Mouse (Mus musculus) CH12.LX (cell line): ENCODE results near the gene Sez6l2. TPM values are rescaled to one million over a fixed set of nuclear protein-coding genes. Genes with fewer than 3 reads are reported as not detected.

ENCODE experiments used
- DNase-seq: peaks from one replicate; pipeline ENCODE4 v3.0.0-alpha.2; 2013; ENCODE audit errors: extremely low read depth
- H3K27ac ChIP-seq: 2 replicates; pipeline ENCODE4 v1.5.1; 2012; ENCODE audit warnings: low read depth, mild to moderate bottlenecking, control low read depth, moderate library complexity; ENCODE audit not compliant: insufficient read depth
- H3K27me3 ChIP-seq: replicated peaks from 2 replicates; pipeline ENCODE3; 2012; ENCODE audit warnings: inconsistent platforms
- H3K36me3 ChIP-seq, 2 experiments: replicated peaks in 1 of 2; 2 replicates each; pipeline versions ENCODE3 to v1.6.1; 2012; ENCODE audit warnings: inconsistent platforms in 1 of 2, low read length in 1 of 2, mild to moderate bottlenecking in 1 of 2, mixed read lengths in 1 of 2, moderate library complexity in 1 of 2; ENCODE audit not compliant: control insufficient read depth in 1 of 2, insufficient read depth in 1 of 2
- H3K4me1 ChIP-seq, 2 experiments: 2 replicates each; pipeline ENCODE4 v1.6.1; 2012; ENCODE audit warnings: inconsistent platforms in 1 of 2, moderate library complexity in 1 of 2; ENCODE audit not compliant: insufficient read depth in 2 of 2, control insufficient read depth in 1 of 2
- H3K4me2 ChIP-seq: 2 replicates; pipeline ENCODE4 v1.6.1; 2012; ENCODE audit warnings: low read depth, mild to moderate bottlenecking, control low read depth; ENCODE audit not compliant: poor library complexity, insufficient read depth, severe bottlenecking
- H3K4me3 ChIP-seq, 3 experiments: fragments of 150-350 bp in 1 of 3; sonication (generic) in 1 of 3; replicated peaks in 1 of 3; 2 replicates each; pipeline versions ENCODE3 to v1.5.1; 2011 to 2012; ENCODE audit warnings: low read depth in 2 of 3, low read length in 2 of 3, mild to moderate bottlenecking in 2 of 3, moderate library complexity in 2 of 3, control low read depth in 1 of 3, improper control_type of control experiment in 1 of 3, inconsistent platforms in 1 of 3, mixed read lengths in 1 of 3; ENCODE audit not compliant: poor library complexity in 1 of 3
- H3K79me2 ChIP-seq: replicated peaks from 2 replicates; pipeline ENCODE4 v1.6.1; 2012; ENCODE audit warnings: mild to moderate bottlenecking, moderate library complexity; ENCODE audit not compliant: control insufficient read depth, poor library complexity, insufficient read depth, severe bottlenecking; ENCODE audit errors: extremely low read depth
- H3K9ac ChIP-seq: 2 replicates; pipeline ENCODE4 v1.6.1; 2012; ENCODE audit warnings: low read depth, mild to moderate bottlenecking, control low read depth, moderate library complexity; ENCODE audit not compliant: insufficient read depth
- H3K9me3 ChIP-seq: replicated peaks from 2 replicates; pipeline ENCODE3; 2012; ENCODE audit warnings: low read length, inconsistent platforms, mixed read lengths
- CHD1 ChIP-seq: IDR thresholded peaks from 2 replicates; pipeline ENCODE4 v1.6.1; 2012; ENCODE audit warnings: low read depth, low read length, improper control_type of control experiment, inconsistent platforms
- CHD2 ChIP-seq: IDR thresholded peaks from 2 replicates; pipeline ENCODE4 v1.6.1; 2011; ENCODE audit warnings: low read length, improper control_type of control experiment
- CTCF ChIP-seq, 2 experiments: IDR thresholded peaks in 1 of 2; conservative IDR thresholded peaks in 1 of 2; 2 replicates each; pipeline ENCODE4 v1.5.1; 2011 to 2012; ENCODE audit warnings: low read depth in 2 of 2, low read length in 2 of 2, improper control_type of control experiment in 1 of 2, inconsistent platforms in 1 of 2, mild to moderate bottlenecking in 1 of 2, moderate library complexity in 1 of 2
- ELF1 ChIP-seq: IDR thresholded peaks from 2 replicates; pipeline ENCODE4 v1.6.1; 2014; ENCODE audit warnings: low read depth, mild to moderate bottlenecking, inconsistent platforms, low read length, improper control_type of control experiment
- EP300 ChIP-seq: IDR thresholded peaks from 2 replicates; pipeline ENCODE4 v1.6.1; 2011; ENCODE audit warnings: low read length, improper control_type of control experiment
- ETS1 ChIP-seq: conservative IDR thresholded peaks from 2 replicates; pipeline ENCODE4 v1.6.1; 2012; ENCODE audit warnings: low read depth, mild to moderate bottlenecking, inconsistent platforms, low read length, improper control_type of control experiment, moderate library complexity
- GABPA ChIP-seq: IDR thresholded peaks from 2 replicates; pipeline ENCODE4 v1.6.1; 2012; ENCODE audit warnings: low read depth, low read length, improper control_type of control experiment, inconsistent platforms; ENCODE audit not compliant: insufficient replicate concordance
- JUND ChIP-seq: conservative IDR thresholded peaks from 2 replicates; pipeline ENCODE4 v1.6.1; 2011; ENCODE audit warnings: low read depth, low read length, improper control_type of control experiment
- MAFK ChIP-seq: IDR thresholded peaks from 2 replicates; pipeline ENCODE4 v1.6.1; 2011; ENCODE audit warnings: low read length, improper control_type of control experiment; ENCODE audit not compliant: insufficient replicate concordance
- MXI1 ChIP-seq: IDR thresholded peaks from 2 replicates; pipeline ENCODE4 v1.6.1; 2011; ENCODE audit warnings: mild to moderate bottlenecking, low read depth, low read length, improper control_type of control experiment
- NELFE ChIP-seq: IDR thresholded peaks from 2 replicates; pipeline ENCODE4 v1.6.1; 2011; ENCODE audit warnings: low read depth, low read length, improper control_type of control experiment
- POLR2A ChIP-seq: IDR thresholded peaks from 2 replicates; pipeline ENCODE4 v1.6.1; 2011; ENCODE audit warnings: low read depth, mild to moderate bottlenecking, improper control_type of control experiment, low read length
- POLR2AphosphoS2 ChIP-seq: IDR thresholded peaks from 2 replicates; pipeline ENCODE4 v1.6.1; 2011; ENCODE audit warnings: low read depth, low read length, improper control_type of control experiment
- RAD21 ChIP-seq: IDR thresholded peaks from 2 replicates; pipeline ENCODE4 v1.6.1; 2011; ENCODE audit warnings: low read depth, mild to moderate bottlenecking, low read length, improper control_type of control experiment, moderate library complexity
- RCOR1 ChIP-seq: conservative IDR thresholded peaks from 2 replicates; pipeline ENCODE4 v1.6.1; 2012; ENCODE audit warnings: low read depth, mild to moderate bottlenecking, inconsistent platforms, low read length, improper control_type of control experiment
- SIN3A ChIP-seq: IDR thresholded peaks from 2 replicates; pipeline ENCODE4 v1.6.1; 2012; ENCODE audit warnings: low read length, improper control_type of control experiment, inconsistent platforms
- TCF12 ChIP-seq: IDR thresholded peaks from 2 replicates; pipeline ENCODE4 v1.6.1; 2014; ENCODE audit warnings: low read depth, mild to moderate bottlenecking, inconsistent platforms, low read length, improper control_type of control experiment
- USF1 ChIP-seq: IDR thresholded peaks from 2 replicates; pipeline ENCODE4 v1.6.1; 2014; ENCODE audit warnings: low read depth, mild to moderate bottlenecking, inconsistent platforms, low read length, improper control_type of control experiment
- USF2 ChIP-seq: conservative IDR thresholded peaks from 2 replicates; pipeline ENCODE4 v1.6.1; 2011; ENCODE audit warnings: low read depth, low read length, improper control_type of control experiment
- ZC3H11A ChIP-seq: IDR thresholded peaks from 2 replicates; pipeline ENCODE4 v1.6.1; 2012; ENCODE audit warnings: low read depth, mild to moderate bottlenecking, inconsistent platforms, low read length, improper control_type of control experiment
- ZMIZ1 ChIP-seq: IDR thresholded peaks from 2 replicates; pipeline ENCODE4 v1.6.1; 2012; ENCODE audit warnings: low read depth, mild to moderate bottlenecking, inconsistent platforms, low read length, improper control_type of control experiment
- ZNF384 ChIP-seq: IDR thresholded peaks from 2 replicates; pipeline ENCODE4 v1.6.1; 2012; ENCODE audit warnings: low read depth, low read length, improper control_type of control experiment, inconsistent platforms
- dilution Hi-C: fragments of 300-500 bp; cut with MboI; formaldehyde crosslinking; loops from 2 replicates; pipeline ENCODE4 v1.14.3; 2020; ENCODE audit warnings: low sequenced_read_pairs; ENCODE audit not compliant: extremely low pct_unique_long_range_greater_than_20kb, extremely low pct_ligation_motif_present
- in situ Hi-C: fragments of 300-500 bp; cut with MboI; formaldehyde crosslinking; loops from 3 replicates; pipeline ENCODE4 v1.14.3; 2019; ENCODE audit warnings: low sequenced_read_pairs, low pct_ligation_motif_present, low pct_unique_long_range_greater_than_20kb, mixed read lengths
- polyA plus RNA-seq: library from polyadenylated mRNA; unstranded; fragments of >175 nt; gene quantifications from 2 replicates; pipeline ENCODE4 v1.2.1, GENCODE M21; 2012; ENCODE audit warnings: low read depth; ENCODE audit not compliant: insufficient read length
- total RNA-seq, 2 experiments: library from RNA; depleted of rRNA; stranded (reverse); fragments of 300-350 nt in 1 of 2; fragments of >200 nt in 1 of 2; gene quantifications; 2 replicates each; pipeline ENCODE4 v1.2.3; 2012 to 2014

The Sez6l2 gene
- total and polyA plus RNA-seq, 3 experiments: 7.2 to 29.3 (median 9.9) TPM

- no peaks in the 10 kb centered on the region for H3K27me3 ChIP-seq
- in situ Hi-C loops: loop anchor here (5.0 to 10.0 kb wide), 2 partner anchors 56 to 314 kb away; partner anchors contain the start of gene Coro1a
- H3K36me3 ChIP-seq: peaks cover 19 to 55% of the 10 kb centered on the region in 2 experiments
- peaks cover 10% of the 10 kb centered on the region for H3K79me2 ChIP-seq
- no peak overlapping the region for H3K4me2 ChIP-seq
- dilution Hi-C loops: no loop called here
- TF ChIP-seq TCF12: no peak
- no peak for TF ChIP-seq NELFE
- no peak for TF ChIP-seq JUND
- no peak for TF ChIP-seq GABPA
- no peak for TF ChIP-seq ZC3H11A
- no peak for TF ChIP-seq EP300
- no peak for TF ChIP-seq USF2
- TF ChIP-seq ZNF384: no peak
- TF ChIP-seq MXI1: no peak
- no peak for TF ChIP-seq USF1
- TF ChIP-seq SIN3A: no peak
- no peak for TF ChIP-seq POLR2A
- no peak for TF ChIP-seq RAD21
- no peak for TF ChIP-seq POLR2AphosphoS2
- TF ChIP-seq ZMIZ1: no peak
- TF ChIP-seq ETS1: no peak
- H3K9ac ChIP-seq: no peak overlapping the region
- peaks cover 24 to 70% of the 10 kb centered on the region in 2 experiments for H3K4me1 ChIP-seq
- no peak for DNase-seq
- H3K4me3 ChIP-seq: no peak overlapping the region
- H3K27ac ChIP-seq: no peak overlapping the region
- H3K9me3 ChIP-seq: no peaks in the 10 kb centered on the region
Observed at GRCm38 (mm10) chr7:127018416-127019305, 68.3 kb downstream of the Sez6l2 start.

GRCm38 (mm10) chr7:127019306-127019960 lies 69.1 kb downstream of the Sez6l2 start:
- peaks cover 13% of the 10 kb centered on the region for H3K79me2 ChIP-seq
- DNase-seq: no peak
- no peak overlapping the region for H3K9ac ChIP-seq
- no peak overlapping the region for H3K4me2 ChIP-seq
- H3K4me3 ChIP-seq: no peak overlapping the region
- no peak overlapping the region for H3K27ac ChIP-seq
- TF ChIP-seq CTCF (conservative IDR thresholded peaks at IDR 0.05 in 1 of 2, IDR thresholded peaks at IDR 0.05 in 1 of 2; ENCODE audit: low read depth in 2 of 2, low read length in 2 of 2): no peak
- no peak for TF ChIP-seq CHD2
- no peak for TF ChIP-seq MAFK
- TF ChIP-seq ZC3H11A: no peak
- TF ChIP-seq POLR2AphosphoS2: no peak
- no peak for TF ChIP-seq NELFE
- TF ChIP-seq ETS1: no peak
- no peak for TF ChIP-seq ZNF384
- TF ChIP-seq CHD1: no peak
- TF ChIP-seq MXI1: no peak
- no peak for TF ChIP-seq ELF1
- TF ChIP-seq RCOR1: no peak
- TF ChIP-seq, all 38 proteins: peak for 0
- dilution Hi-C loops (no loop called here), in situ Hi-C loops (loop anchor here (5.0 to 10.0 kb wide), 2 partner anchors 57 to 315 kb away; partner anchors contain the start of gene Coro1a)
- H3K9me3 ChIP-seq: no peaks in the 10 kb centered on the region
- H3K4me1 ChIP-seq: peaks cover 28 to 74% of the 10 kb centered on the region in 2 experiments
- peaks cover 23 to 63% of the 10 kb centered on the region in 2 experiments for H3K36me3 ChIP-seq
- H3K27me3 ChIP-seq: no peaks in the 10 kb centered on the region
